Mouse (Mus musculus): ENCODE data around the gene Rasgef1c. TPM values are rescaled to one million over a fixed set of nuclear protein-coding genes. Genes with fewer than 3 reads are reported as not detected.
A peak's percentile ranks its signal among the peaks of the same experiment; 100 is the strongest.

Rasgef1c gene
- total RNA-seq, 1 experiment from 2014 or later, result 0.15 TPM

DNA sequence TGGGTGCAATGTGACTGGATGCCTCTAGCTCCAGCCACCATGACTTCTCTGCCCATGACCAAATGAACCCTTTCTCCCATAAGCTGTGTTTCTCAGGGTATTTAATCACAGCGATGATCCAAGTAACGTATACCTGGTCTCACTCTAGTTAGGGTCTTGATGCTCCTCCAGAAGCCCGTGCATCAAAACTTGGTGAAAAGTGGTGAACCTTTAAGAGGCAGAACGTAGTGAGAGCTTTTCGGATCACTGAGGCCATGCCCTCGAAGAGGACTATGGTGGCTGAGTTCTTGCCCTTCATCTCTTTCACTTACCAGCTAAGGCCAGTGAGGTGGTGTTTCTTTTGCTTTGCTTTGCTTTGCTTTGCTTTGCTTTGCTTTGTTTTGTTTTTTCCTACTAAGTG is 52.0 kb downstream of the Rasgef1c start:
- no peak for ATAC-seq (replicated peaks in 1 of 2; ENCODE audit: insufficient read depth in 1 of 2, low FRiP score in 2 of 2, low TSS enrichment in 1 of 2, low read depth in 1 of 2, poor library complexity in 2 of 2, severe bottlenecking in 2 of 2)

DNA sequence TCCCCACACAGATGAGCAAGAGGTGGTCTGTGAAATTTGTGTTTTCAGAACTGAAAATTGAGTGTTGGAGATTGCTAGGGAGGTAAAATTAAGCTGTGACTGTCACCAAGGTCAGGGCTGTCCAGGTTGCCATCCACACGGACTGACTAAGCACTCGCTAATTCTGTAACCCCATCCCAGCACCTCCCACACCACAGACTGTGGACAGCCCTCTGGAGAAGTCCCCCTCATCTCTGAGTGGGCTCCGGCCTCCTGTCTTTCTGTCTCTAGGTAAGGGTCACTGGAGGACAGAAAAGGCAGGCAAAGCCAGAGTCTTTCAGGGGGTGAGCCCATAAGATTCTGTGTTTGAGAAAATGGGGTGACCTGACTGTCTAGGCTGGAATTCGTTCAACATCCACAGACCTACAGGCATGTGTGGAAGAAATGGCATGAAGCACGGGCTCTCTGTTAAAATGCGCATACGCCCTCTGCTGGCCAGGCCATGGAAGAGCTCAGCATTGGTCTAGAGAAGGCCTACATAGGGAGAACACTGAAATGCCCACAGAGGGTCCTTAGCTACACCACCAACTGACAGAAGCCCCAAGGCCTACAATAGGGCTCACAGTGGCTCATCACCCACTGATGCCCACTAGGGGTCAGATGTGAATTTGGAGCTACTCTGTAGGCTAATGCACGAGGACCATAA is 54.1 kb downstream of the Rasgef1c start:
- ATAC-seq (replicated peaks in 1 of 2; ENCODE audit: insufficient read depth in 1 of 2, low FRiP score in 2 of 2, low TSS enrichment in 1 of 2, low read depth in 1 of 2, poor library complexity in 2 of 2, severe bottlenecking in 2 of 2), result peak; percentile 80 to 93

DNA sequence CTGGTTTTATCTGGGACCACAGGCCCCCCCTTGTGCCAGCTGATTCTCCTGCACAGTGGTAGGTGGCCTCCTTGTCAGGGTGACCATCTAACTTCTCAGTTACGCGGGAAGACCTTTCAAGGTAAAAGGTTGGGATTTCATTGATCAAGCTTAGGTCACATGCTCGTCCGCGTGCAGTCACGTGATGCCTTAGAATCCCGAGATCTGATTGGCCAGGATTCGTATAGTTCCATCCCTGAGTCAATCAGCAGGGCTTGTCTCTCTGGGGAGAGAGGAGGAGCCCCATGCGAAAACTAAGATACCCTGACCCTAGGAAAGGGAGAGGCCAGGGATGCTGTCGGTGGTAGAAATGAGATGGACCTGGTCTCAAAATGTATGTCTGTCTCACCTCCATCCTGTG is 56.4 kb downstream of the Rasgef1c start:
- no peak for ATAC-seq (replicated peaks in 1 of 2; ENCODE audit: insufficient read depth in 1 of 2, low FRiP score in 2 of 2, low TSS enrichment in 1 of 2, low read depth in 1 of 2, poor library complexity in 2 of 2, severe bottlenecking in 2 of 2)

DNA sequence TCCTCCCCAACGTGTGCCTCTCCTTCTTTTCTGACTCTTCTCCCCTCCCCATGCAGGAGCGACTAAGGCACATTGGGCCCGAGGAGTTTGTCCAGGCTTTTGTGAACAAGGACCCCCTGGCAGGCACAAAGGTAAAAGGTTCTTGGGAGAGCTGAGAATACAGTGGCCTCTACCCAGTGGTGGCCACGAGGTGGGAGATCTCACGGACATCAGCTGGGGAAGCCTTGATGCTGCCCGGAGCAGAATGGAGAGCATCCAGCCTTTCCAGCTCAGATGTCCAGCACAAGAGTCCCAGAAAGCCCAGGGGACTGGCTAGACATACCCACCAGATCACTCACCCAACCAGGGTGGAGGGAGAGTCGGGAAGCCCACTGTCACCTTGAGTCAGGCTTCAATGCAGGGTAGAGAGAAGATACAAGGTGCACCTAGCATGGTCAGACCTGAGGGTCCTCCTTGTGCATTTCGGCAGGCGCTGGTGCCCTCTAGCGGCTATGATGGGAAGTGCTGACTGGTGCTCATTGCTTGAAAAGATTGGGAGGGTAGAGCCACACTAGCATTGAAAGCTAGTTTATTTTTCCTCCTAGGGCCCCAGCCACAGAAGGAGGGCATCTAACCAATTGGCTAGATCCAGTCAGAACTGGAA is 59.6 kb downstream of the Rasgef1c start:
- ATAC-seq (replicated peaks in 1 of 2; ENCODE audit: insufficient read depth in 1 of 2, low FRiP score in 2 of 2, low TSS enrichment in 1 of 2, low read depth in 1 of 2, poor library complexity in 2 of 2, severe bottlenecking in 2 of 2), result peak; percentile 70 to 80

DNA sequence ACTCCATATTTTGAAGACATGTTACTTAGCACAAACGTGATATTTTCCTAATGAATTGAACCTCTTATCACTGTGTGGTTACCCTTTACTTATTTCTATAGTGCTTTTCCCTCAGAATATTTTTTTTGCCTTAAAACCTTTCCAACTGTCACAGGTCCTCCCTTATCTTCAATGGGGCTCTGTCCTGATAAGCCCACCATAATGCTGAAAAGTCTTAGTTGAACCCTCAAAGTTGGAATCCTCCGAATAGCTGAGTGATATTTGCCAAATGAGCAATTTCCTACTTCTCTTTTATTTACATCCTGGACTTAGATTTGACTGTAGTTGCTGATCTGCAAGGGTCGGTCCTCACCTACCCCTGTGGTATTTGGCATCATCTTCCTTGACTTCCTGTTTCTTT is 63.7 kb downstream of the Rasgef1c start:
- ATAC-seq (replicated peaks in 1 of 2; ENCODE audit: insufficient read depth in 1 of 2, low FRiP score in 2 of 2, low TSS enrichment in 1 of 2, low read depth in 1 of 2, poor library complexity in 2 of 2, severe bottlenecking in 2 of 2), result no peak

GRCm38 (mm10) chr11:49969692-49970091 is 68.1 kb downstream of the Rasgef1c start:
- ATAC-seq (replicated peaks in 1 of 2; ENCODE audit: insufficient read depth in 1 of 2, low FRiP score in 2 of 2, low TSS enrichment in 1 of 2, low read depth in 1 of 2, poor library complexity in 2 of 2, severe bottlenecking in 2 of 2), result no peak

DNA sequence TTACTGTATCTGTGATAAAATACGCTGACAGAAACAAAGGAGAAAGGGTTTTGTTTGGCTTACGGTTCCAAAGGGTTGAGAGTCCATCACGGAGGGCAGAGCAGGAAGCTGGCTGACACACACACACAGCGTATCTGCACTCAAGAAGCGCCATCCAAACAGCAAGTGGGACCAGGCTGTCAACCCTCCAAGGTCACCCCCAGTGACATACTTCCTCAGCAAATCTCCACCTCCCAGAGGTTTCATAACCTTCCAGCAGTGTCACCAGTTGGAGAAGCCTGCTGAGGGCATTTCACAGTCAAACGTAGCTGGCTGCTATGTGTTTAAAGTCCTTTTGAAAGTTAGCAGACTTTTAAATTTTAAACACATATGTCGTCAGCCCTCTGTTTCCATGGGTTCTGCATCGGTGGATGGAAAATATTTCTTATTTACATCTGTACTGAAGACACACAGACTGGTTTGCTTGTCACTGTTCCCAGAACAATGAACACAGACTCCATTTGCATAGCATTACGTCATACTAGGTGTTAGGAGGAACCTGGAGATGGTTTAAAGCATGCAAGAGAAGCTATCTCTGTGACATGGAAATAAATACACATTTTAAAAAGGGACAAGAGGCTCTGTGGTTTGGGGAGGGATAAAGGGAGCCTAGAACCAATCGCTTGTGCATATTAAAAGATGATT is 72.2 kb downstream of the Rasgef1c start:
- ATAC-seq (replicated peaks in 1 of 2; ENCODE audit: insufficient read depth in 1 of 2, low FRiP score in 2 of 2, low TSS enrichment in 1 of 2, low read depth in 1 of 2, poor library complexity in 2 of 2, severe bottlenecking in 2 of 2), result no peak

DNA sequence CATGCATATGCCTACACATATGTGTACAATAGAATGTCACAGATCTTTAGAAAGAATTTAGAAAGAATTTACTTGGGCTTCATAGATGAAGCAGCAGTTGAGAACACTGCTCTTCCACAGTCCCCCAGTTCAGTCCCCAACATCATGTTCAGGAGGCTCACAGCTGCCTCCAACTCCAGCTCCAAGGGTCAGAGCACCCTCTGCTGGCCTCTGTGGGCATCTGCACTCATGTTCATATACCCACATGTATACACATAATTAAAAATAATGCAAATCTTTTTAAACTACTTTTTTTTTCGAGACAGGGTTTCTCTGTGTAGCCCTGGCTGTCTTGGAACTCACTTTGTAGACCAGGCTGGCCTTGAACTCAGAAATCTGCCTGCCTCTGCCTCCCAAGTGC is 73.0 kb downstream of the Rasgef1c start:
- ATAC-seq (replicated peaks in 1 of 2; ENCODE audit: insufficient read depth in 1 of 2, low FRiP score in 2 of 2, low TSS enrichment in 1 of 2, low read depth in 1 of 2, poor library complexity in 2 of 2, severe bottlenecking in 2 of 2), result no peak

GRCm38 (mm10) chr11:49977963-49978568 is 76.4 kb downstream of the Rasgef1c start:
- ATAC-seq (replicated peaks in 1 of 2; ENCODE audit: insufficient read depth in 1 of 2, low FRiP score in 2 of 2, low TSS enrichment in 1 of 2, low read depth in 1 of 2, poor library complexity in 2 of 2, severe bottlenecking in 2 of 2), result no peak

DNA sequence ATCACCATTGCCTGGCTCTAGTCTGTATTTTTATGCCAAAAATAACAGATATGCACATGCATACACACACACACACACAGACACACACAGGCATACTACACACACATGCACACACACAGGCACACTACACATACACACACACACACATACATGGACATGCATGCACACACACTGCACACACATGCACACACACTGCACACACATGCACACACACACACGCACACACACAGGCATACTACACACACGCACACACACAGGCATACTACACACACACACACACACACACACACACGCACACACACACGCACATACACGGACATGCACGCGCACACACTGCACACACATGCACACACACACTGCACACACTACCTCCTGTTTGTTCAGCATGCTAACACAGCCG is 77.3 kb downstream of the Rasgef1c start:
- ATAC-seq (replicated peaks in 1 of 2; ENCODE audit: insufficient read depth in 1 of 2, low FRiP score in 2 of 2, low TSS enrichment in 1 of 2, low read depth in 1 of 2, poor library complexity in 2 of 2, severe bottlenecking in 2 of 2), result no peak

- no peak for ATAC-seq (replicated peaks in 1 of 2; ENCODE audit: insufficient read depth in 1 of 2, low FRiP score in 2 of 2, low TSS enrichment in 1 of 2, low read depth in 1 of 2, poor library complexity in 2 of 2, severe bottlenecking in 2 of 2)
These were observed 79.1 kb downstream of the Rasgef1c start for GRCm38 (mm10) chr11:49980681-49981235.

DNA sequence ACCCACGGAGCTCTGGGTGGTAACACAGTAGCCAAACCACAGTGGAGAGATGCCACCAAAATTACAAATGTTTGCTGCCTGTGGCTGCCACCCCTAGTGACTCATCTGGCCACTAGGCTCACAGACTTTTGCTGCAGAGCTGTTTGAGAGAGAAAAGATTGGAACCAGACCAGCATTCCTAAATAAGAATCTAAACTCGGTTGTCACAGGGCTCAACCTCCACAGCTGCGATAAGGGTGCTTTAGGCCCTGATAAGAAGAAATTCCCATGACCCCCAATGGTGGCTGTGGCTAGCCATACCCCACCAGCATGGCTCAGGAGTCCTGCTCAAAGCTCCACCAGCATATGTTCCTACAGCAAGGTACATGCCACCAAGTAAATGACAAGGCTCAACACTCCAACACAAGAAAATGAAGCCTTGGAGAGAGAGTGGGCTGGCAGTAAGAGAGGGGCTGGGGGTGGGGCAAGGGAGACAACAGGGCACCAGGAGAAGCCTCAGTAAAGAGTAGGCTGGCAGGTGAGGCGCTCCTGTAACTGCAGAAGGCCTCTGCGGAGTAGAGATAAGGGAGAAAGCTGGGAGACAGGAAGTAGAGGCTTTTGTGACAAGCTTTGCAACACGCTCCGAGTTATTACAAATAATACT is 79.8 kb downstream of the Rasgef1c start:
- ATAC-seq (replicated peaks in 1 of 2; ENCODE audit: insufficient read depth in 1 of 2, low FRiP score in 2 of 2, low TSS enrichment in 1 of 2, low read depth in 1 of 2, poor library complexity in 2 of 2, severe bottlenecking in 2 of 2), result peak; percentile 15 to 47

DNA sequence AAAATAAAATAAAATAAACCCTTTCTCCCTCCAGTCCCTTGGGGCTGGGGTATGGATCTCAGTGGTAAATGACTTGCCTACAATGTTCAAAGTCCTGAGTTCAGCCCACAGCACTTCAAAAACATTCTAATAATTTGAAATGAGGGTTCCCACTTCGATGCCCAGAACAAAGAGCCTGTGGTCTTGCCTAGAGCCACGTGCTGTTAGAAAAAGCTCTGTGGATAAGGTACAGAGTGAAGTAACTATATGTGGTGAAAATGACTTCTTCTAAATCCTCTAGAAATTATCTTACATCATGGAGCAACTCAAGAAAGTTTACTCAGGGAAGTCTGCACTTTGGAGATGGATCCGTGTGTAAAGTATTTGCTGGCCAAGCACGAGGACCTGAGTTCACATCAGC is 80.5 kb downstream of the Rasgef1c start:
- ATAC-seq (replicated peaks in 1 of 2; ENCODE audit: insufficient read depth in 1 of 2, low FRiP score in 2 of 2, low TSS enrichment in 1 of 2, low read depth in 1 of 2, poor library complexity in 2 of 2, severe bottlenecking in 2 of 2), result no peak

- ATAC-seq (replicated peaks in 1 of 2; ENCODE audit: insufficient read depth in 1 of 2, low FRiP score in 2 of 2, low TSS enrichment in 1 of 2, low read depth in 1 of 2, poor library complexity in 2 of 2, severe bottlenecking in 2 of 2), result no peak
These were observed 81.2 kb downstream of the Rasgef1c start for GRCm38 (mm10) chr11:49982881-49983280.

- ATAC-seq (replicated peaks in 1 of 2; ENCODE audit: insufficient read depth in 1 of 2, low FRiP score in 2 of 2, low TSS enrichment in 1 of 2, low read depth in 1 of 2, poor library complexity in 2 of 2, severe bottlenecking in 2 of 2), result no peak; a peak in 1 of 4 replicates
These were observed 82.4 kb downstream of the Rasgef1c start for GRCm38 (mm10) chr11:49983875-49984552.

- no peak for ATAC-seq (replicated peaks in 1 of 2; ENCODE audit: insufficient read depth in 1 of 2, low FRiP score in 2 of 2, low TSS enrichment in 1 of 2, low read depth in 1 of 2, poor library complexity in 2 of 2, severe bottlenecking in 2 of 2)
These were observed 83.4 kb downstream of the Rasgef1c start for GRCm38 (mm10) chr11:49985009-49985408.

Measured in hematopoietic stem cell, adult 5-6 weeks (primary cell).